Mouse (Mus musculus): Measurements from ENCODE around the gene Braf. TPM values are rescaled to one million over a fixed set of nuclear protein-coding genes. Genes with fewer than 3 reads are reported as not detected.
A peak's percentile ranks its signal among the peaks of the same experiment; 100 is the strongest.

Braf gene
- polyA plus RNA-seq, 1 experiment from 2014 or later: 19.6 TPM

GRCm38 (mm10) chr6:39557723-39558261 is 167.5 kb downstream of the Braf start, which contains the start of gene Dennd2a:
Gene Dennd2a, minus strand, starts transcription at chr6:39557867.
- H3K4me1 ChIP-seq (ENCODE audit: insufficient read depth): peaks cover 29% of the 10 kb centered on the region
- H3K36me3 ChIP-seq (ENCODE audit: insufficient read depth): no peaks in the 10 kb centered on the region
- H3K4me3 ChIP-seq (ENCODE audit: low read depth, low read length): peak within 1 kb of the TSS; percentile 86
- peak within 1 kb of the TSS; percentile 70 for H3K4me2 ChIP-seq
- H3K9ac ChIP-seq: peak within 1 kb of the TSS; percentile 94
- peak; percentile 96 for DNase-seq
- TF ChIP-seq CTCF (IDR thresholded peaks at IDR 0.05; ENCODE audit: low read depth): no peak
- peak; percentile 93 for ATAC-seq (ENCODE audit: insufficient read depth)
- peak within 1 kb of the TSS; percentile 94 for H3K27ac ChIP-seq (ENCODE audit: low read depth)
- under 1% methylated on average over 50 of the region's 50 CpGs for WGBS
- H3K9me3 ChIP-seq (ENCODE audit: low read depth, low read length): no peaks in the 10 kb centered on the region
- no peaks in the 10 kb centered on the region for H3K27me3 ChIP-seq (ENCODE audit: insufficient read depth, low read length)

GRCm38 (mm10) chr6:39556900-39557659 is 168.2 kb downstream of the Braf start:
- DNase-seq (peak; percentile 68), ATAC-seq (ENCODE audit: insufficient read depth) (peak; percentile 64)
- 1% methylated on average over 33 of the region's 54 CpGs for WGBS
- TF ChIP-seq CTCF (IDR thresholded peaks at IDR 0.05; ENCODE audit: low read depth): no peak
- H3K4me1 ChIP-seq (ENCODE audit: insufficient read depth): peaks cover 29% of the 10 kb centered on the region
- H3K4me2 ChIP-seq: peak overlapping the region; percentile 70
- H3K9ac ChIP-seq: peak overlapping the region; percentile 94
- H3K27me3 ChIP-seq (ENCODE audit: insufficient read depth, low read length): no peaks in the 10 kb centered on the region
- H3K36me3 ChIP-seq (ENCODE audit: insufficient read depth): 0 out of 2 replicates have a peak, but pooled peaks cover 3% of the 10 kb centered on the region
- peak overlapping the region; percentile 94 for H3K27ac ChIP-seq (ENCODE audit: low read depth)
- H3K9me3 ChIP-seq (ENCODE audit: low read depth, low read length): no peaks in the 10 kb centered on the region
- H3K4me3 ChIP-seq (ENCODE audit: low read depth, low read length): peak overlapping the region; percentile 86

GRCm38 (mm10) chr6:39555648-39555945 is 169.7 kb downstream of the Braf start:
- no peaks in the 10 kb centered on the region for H3K27me3 ChIP-seq (ENCODE audit: insufficient read depth, low read length)
- H3K9ac ChIP-seq: no peak overlapping the region; the same call in 1 of the 2 replicates
- no peak for ATAC-seq (ENCODE audit: insufficient read depth)
- no peak for TF ChIP-seq CTCF (IDR thresholded peaks at IDR 0.05; ENCODE audit: low read depth)
- no peak overlapping the region; the same call in 1 of the 2 replicates for H3K27ac ChIP-seq (ENCODE audit: low read depth)
- no peak for DNase-seq
- WGBS: 66% methylated on average over 2 of the region's 2 CpGs
- 0 out of 2 replicates have a peak, but pooled peaks cover 7% of the 10 kb centered on the region for H3K36me3 ChIP-seq (ENCODE audit: insufficient read depth)
- H3K4me2 ChIP-seq: peak overlapping the region; percentile 70
- peak overlapping the region; percentile 2; the same call in 1 of the 2 replicates for H3K4me3 ChIP-seq (ENCODE audit: low read depth, low read length)
- H3K4me1 ChIP-seq (ENCODE audit: insufficient read depth): peaks cover 29% of the 10 kb centered on the region
- H3K9me3 ChIP-seq (ENCODE audit: low read depth, low read length): no peaks in the 10 kb centered on the region

DNA sequence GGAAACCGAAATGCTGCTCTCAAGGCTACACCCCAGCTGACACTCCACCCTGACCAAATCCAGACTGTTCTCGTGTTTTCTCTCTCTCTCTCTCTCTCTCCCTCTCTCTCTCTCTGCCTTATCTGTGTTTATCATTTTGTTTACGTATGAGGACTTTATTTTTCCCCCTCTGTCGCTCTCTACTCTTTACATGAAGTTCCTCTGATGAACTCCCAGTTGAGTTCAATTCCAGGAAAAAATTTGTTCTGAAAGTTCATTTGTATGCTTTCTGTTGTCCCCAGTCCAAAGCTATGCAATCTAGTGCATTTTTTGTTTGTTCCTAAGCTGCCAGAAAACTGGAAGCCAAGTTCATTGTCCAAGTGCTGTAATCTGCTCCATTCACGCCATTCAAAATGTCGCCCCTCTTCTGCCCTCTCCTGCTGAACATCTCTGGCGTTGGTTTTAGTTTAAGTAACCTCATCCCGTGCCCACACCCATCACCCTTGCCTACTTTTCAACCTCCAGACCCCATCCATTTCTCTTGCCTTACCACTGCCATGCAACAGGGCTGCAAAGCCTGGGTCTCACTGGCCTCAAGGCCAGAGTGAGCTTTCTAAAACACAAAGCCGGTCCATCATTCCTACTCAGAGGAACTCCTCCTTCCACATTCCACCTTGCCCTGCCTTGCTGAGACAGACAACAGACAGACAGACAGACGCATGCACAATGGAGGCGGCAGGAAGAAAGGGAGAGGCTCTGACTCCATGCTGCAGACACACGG is 170.2 kb downstream of the Braf start:
- Histone ChIP-seq H3K9ac (no peak overlapping the region; the same call in 1 of the 2 replicates), H3K4me3 (ENCODE audit: low read depth, low read length) (peak overlapping the region; percentile 2; the same call in 1 of the 2 replicates), H3K36me3 (ENCODE audit: insufficient read depth) (0 out of 2 replicates have a peak, but pooled peaks cover 7% of the 10 kb centered on the region), H3K9me3 (ENCODE audit: low read depth, low read length) (no peaks in the 10 kb centered on the region), H3K4me1 (ENCODE audit: insufficient read depth) (peaks cover 29% of the 10 kb centered on the region), H3K27ac (ENCODE audit: low read depth) (no peak overlapping the region; the same call in 1 of the 2 replicates), H3K27me3 (ENCODE audit: insufficient read depth, low read length) (no peaks in the 10 kb centered on the region), H3K4me2 (peak overlapping the region; percentile 70)
- WGBS: 42% methylated on average over 12 of the region's 12 CpGs
- no peak for TF ChIP-seq CTCF (IDR thresholded peaks at IDR 0.05; ENCODE audit: low read depth)
- DNase-seq: peak; percentile 60
- ATAC-seq (ENCODE audit: insufficient read depth): no peak

Other genes starting within 250 kb of the Braf start
- gene Dennd2a, start 167.6 kb downstream of the Braf start, polyA plus RNA-seq (2014; fragmentation: Nextera tagmentation; extraction: Ambion mirVana): 30.4 and 33.1 TPM in 2 replicates
- 21.8 and 22.1 TPM in 2 replicates for gene Adck2, start 151.6 kb downstream of the Braf start, polyA plus RNA-seq (2014; fragmentation: Nextera tagmentation; extraction: Ambion mirVana)
- 0.74 and 1.0 TPM in 2 replicates for gene Gm42420, start 139.7 kb downstream of the Braf start, polyA plus RNA-seq (2014; fragmentation: Nextera tagmentation; extraction: Ambion mirVana)
- gene Ndufb2, start 132.9 kb downstream of the Braf start, polyA plus RNA-seq (2014; fragmentation: Nextera tagmentation; extraction: Ambion mirVana): 324 and 326 TPM in 2 replicates
- 195 and 206 TPM in 2 replicates for gene Mrps33, start 85.5 kb upstream of the Braf start, polyA plus RNA-seq (2014; fragmentation: Nextera tagmentation; extraction: Ambion mirVana)
- 0.13 and 0.19 TPM in 2 replicates for gene Tmem178b, start 147.8 kb upstream of the Braf start, polyA plus RNA-seq (2014; fragmentation: Nextera tagmentation; extraction: Ambion mirVana)

Data from lung, embryonic 14.5 days (tissue).